Mouse (Mus musculus) ES-E14 (cell line): ENCODE measurements around the gene Farsa. TPM values are rescaled to one million over a fixed set of nuclear protein-coding genes. Genes with fewer than 3 reads are reported as not detected.

Experiments used
- DNase-seq: peaks from one replicate; pipeline ENCODE4 v3.0.0-alpha.2; 2013; ENCODE audit warnings: low read depth, low spot score
- H3K27ac ChIP-seq: 2 replicates; pipeline ENCODE4 v1.5.1; 2012; ENCODE audit warnings: low read depth, mild to moderate bottlenecking, low read length, moderate library complexity, mixed read lengths; ENCODE audit not compliant: poor library complexity, insufficient read depth, severe bottlenecking
- H3K36me3 ChIP-seq: 2 replicates; pipeline ENCODE4 v1.6.1; 2012; ENCODE audit warnings: mild to moderate bottlenecking, low read length, moderate library complexity, mixed read lengths; ENCODE audit not compliant: control insufficient read depth, poor library complexity, insufficient read depth, severe bottlenecking
- H3K4me1 ChIP-seq, 2 experiments: fragments of 150-350 bp in 1 of 2; sonication (generic) in 1 of 2; 2 replicates each; pipeline ENCODE4 v1.6.1; 2012; ENCODE audit warnings: low read length in 2 of 2, mild to moderate bottlenecking in 1 of 2, mixed read lengths in 1 of 2; ENCODE audit not compliant: control insufficient read depth in 2 of 2, insufficient read depth in 2 of 2, poor library complexity in 1 of 2
- H3K4me3 ChIP-seq, 2 experiments: fragments of 150-350 bp in 1 of 2; sonication (generic) in 1 of 2; 2 replicates each; pipeline ENCODE4 v1.5.1; 2012; ENCODE audit warnings: low read length in 2 of 2, low read depth in 1 of 2, mild to moderate bottlenecking in 1 of 2, mixed read lengths in 1 of 2; ENCODE audit not compliant: insufficient read depth in 1 of 2, poor library complexity in 1 of 2, severe bottlenecking in 1 of 2
- H3K9ac ChIP-seq: 2 replicates; pipeline ENCODE4 v1.6.1; 2012; ENCODE audit warnings: low read depth, mild to moderate bottlenecking, low read length, mixed read lengths; ENCODE audit not compliant: poor library complexity, insufficient read depth, severe bottlenecking
- H3K9me3 ChIP-seq: fragments of 150-350 bp; sonication (generic); 2 replicates; pipeline ENCODE4 v1.6.1; 2012; ENCODE audit warnings: low read depth, mild to moderate bottlenecking, low read length; ENCODE audit not compliant: control insufficient read depth, insufficient read depth
- CHD2 ChIP-seq: IDR thresholded peaks from 2 replicates; pipeline ENCODE4 v1.6.1; 2014; ENCODE audit warnings: mild to moderate bottlenecking, low read depth, low read length, inconsistent platforms
- HCFC1 ChIP-seq: IDR thresholded peaks from 2 replicates; pipeline ENCODE4 v1.6.1; 2012; ENCODE audit warnings: low read length, inconsistent platforms, borderline replicate concordance; ENCODE audit not compliant: insufficient read depth
- MAFK ChIP-seq: IDR thresholded peaks from 2 replicates; pipeline ENCODE4 v1.6.1; 2014; ENCODE audit warnings: mild to moderate bottlenecking, low read depth, low read length, inconsistent platforms; ENCODE audit not compliant: insufficient read depth
- ZC3H11A ChIP-seq: IDR thresholded peaks from 2 replicates; pipeline ENCODE4 v1.6.1; 2012; ENCODE audit warnings: low read depth, mild to moderate bottlenecking, inconsistent platforms, low read length, borderline replicate concordance
- ZNF384 ChIP-seq: IDR thresholded peaks from 2 replicates; pipeline ENCODE4 v1.6.1; 2012; ENCODE audit warnings: low read depth, low read length, inconsistent platforms
- in situ Hi-C, 2 experiments: fragments of 600-800 bp; cut with MboI; formaldehyde crosslinking; loops; one replicate each; pipeline ENCODE4 v1.15.1; 2025; ENCODE audit warnings: low sequenced_read_pairs in 2 of 2, inconsistent platforms in 1 of 2; ENCODE audit not compliant: unreplicated experiment in 2 of 2
- total RNA-seq: library from RNA; depleted of rRNA; stranded (reverse); fragments of 300-350 nt; gene quantifications from 2 replicates; pipeline ENCODE4 v1.2.3, GENCODE M21; 2012

Gene Farsa
- total RNA-seq, 1 experiment: 123 TPM

GRCm38 (mm10) chr8:84839411-84839810 lies 17.4 kb upstream of the Farsa start:
- H3K36me3 ChIP-seq: peaks cover 61% of the 10 kb centered on the region
- TF ChIP-seq HCFC1: no peak
- H3K4me1 ChIP-seq: peaks cover 0 to 16% of the 10 kb centered on the region in 2 experiments; a peak in 2 of 4 replicates
- no peaks in the 10 kb centered on the region for H3K9me3 ChIP-seq
- H3K27ac ChIP-seq: no peak overlapping the region
- H3K9ac ChIP-seq: no peak overlapping the region; the same call in 1 of the 2 replicates
- no peak for DNase-seq
- peak overlapping the region; percentile 70 to 97 for H3K4me3 ChIP-seq
- in situ Hi-C loops: no loop called here

- TF ChIP-seq ZC3H11A (no peak), MAFK (peak; percentile 95), HCFC1 (no peak), ZNF384 (no peak), CHD2 (no peak)
- H3K9ac ChIP-seq: peak overlapping the region; percentile 95
- peaks cover 0 to 18% of the 10 kb centered on the region in 2 experiments; a peak in 2 of 4 replicates for H3K4me1 ChIP-seq
- in situ Hi-C loops: no loop called here
- H3K4me3 ChIP-seq: peak overlapping the region; percentile 70 to 97
- DNase-seq: no peak
- H3K27ac ChIP-seq: peak overlapping the region; percentile 86
- no peaks in the 10 kb centered on the region for H3K9me3 ChIP-seq
- H3K36me3 ChIP-seq: peaks cover 61% of the 10 kb centered on the region
Observed at GRCm38 (mm10) chr8:84839875-84840247, 16.9 kb upstream of the Farsa start.

GRCm38 (mm10) chr8:84840248-84840999 lies 16.4 kb upstream of the Farsa start, which contains the start of gene Rad23a:
TSS of gene Rad23a (minus strand) at chr8:84840665.
- in situ Hi-C loops: no loop called here
- H3K36me3 ChIP-seq: peaks cover 58% of the 10 kb centered on the region
- no peaks in the 10 kb centered on the region for H3K9me3 ChIP-seq
- peaks cover 0 to 19% of the 10 kb centered on the region in 2 experiments; a peak in 3 of 4 replicates for H3K4me1 ChIP-seq
- no peak for TF ChIP-seq ZNF384
- TF ChIP-seq HCFC1: peak; percentile 84
- TF ChIP-seq CHD2: peak; percentile 64
- TF ChIP-seq MAFK: no peak
- TF ChIP-seq ZC3H11A: no peak
- DNase-seq: peak; percentile 92
- peak within 1 kb of the TSS; percentile 86 for H3K27ac ChIP-seq
- peak within 1 kb of the TSS; percentile 95 for H3K9ac ChIP-seq
- peak within 1 kb of the TSS; percentile 70 to 97 for H3K4me3 ChIP-seq

- H3K27ac ChIP-seq: no peak overlapping the region
- no peak for TF ChIP-seq MAFK
- TF ChIP-seq CHD2: no peak; the same call in 1 of the 2 replicates
- no peak for TF ChIP-seq ZC3H11A
- TF ChIP-seq ZNF384: no peak
- no peak for TF ChIP-seq HCFC1
- in situ Hi-C loops: no loop called here
- no peak overlapping the region for H3K4me3 ChIP-seq
- H3K9ac ChIP-seq: no peak overlapping the region
- H3K9me3 ChIP-seq: no peaks in the 10 kb centered on the region
- peaks cover 56% of the 10 kb centered on the region for H3K36me3 ChIP-seq
- peaks cover 0 to 19% of the 10 kb centered on the region in 2 experiments; a peak in 3 of 4 replicates for H3K4me1 ChIP-seq
- no peak for DNase-seq
Observed at GRCm38 (mm10) chr8:84841514-84841913, 15.3 kb upstream of the Farsa start.
